Mouse (Mus musculus): ENCODE measurements around the gene Adh7.

- no peak for TF ChIP-seq CTCF (conservative IDR thresholded peaks at IDR 0.05; ENCODE audit: insufficient read depth, insufficient read length, low read depth, low read length)
- no peak for TF ChIP-seq POLR2A (IDR thresholded peaks at IDR 0.05; ENCODE audit: low read depth, low read length)
Observed at GRCm38 (mm10) chr3:138229448-138229847, 11.9 kb downstream of the Adh7 start.

Data from kidney, adult 2 months (tissue).